Mouse (Mus musculus) hindbrain, embryonic 13.5 days (tissue): Measurements from ENCODE around the gene Tbc1d22a. TPM values are rescaled to one million over a fixed set of nuclear protein-coding genes. Genes with fewer than 3 reads are reported as not detected.

Experiments used
- ATAC-seq: fragments of 200-750 bp; cut with Nextera tagmentation; 2 replicates; pipeline ENCODE4 v1.8.0; 2017; ENCODE audit warnings: moderate TSS enrichment; ENCODE audit not compliant: low FRiP score
- H3K27ac ChIP-seq: fragments of 300-500 bp; sonication (generic); 2 replicates; pipeline ENCODE4 v1.5.1; 2015; ENCODE audit warnings: inconsistent platforms, mild to moderate bottlenecking, moderate library complexity
- H3K27me3 ChIP-seq: fragments of 300-500 bp; sonication (generic); 2 replicates; pipeline ENCODE4 v1.6.1; 2015; ENCODE audit warnings: mild to moderate bottlenecking, inconsistent platforms
- H3K36me3 ChIP-seq: fragments of 300-500 bp; sonication (generic); 2 replicates; pipeline ENCODE4 v1.6.1; 2015; ENCODE audit warnings: mild to moderate bottlenecking, inconsistent platforms
- H3K4me1 ChIP-seq: fragments of 300-500 bp; sonication (generic); replicated peaks from 2 replicates; pipeline ENCODE4 v1.6.1; 2015; ENCODE audit warnings: inconsistent platforms
- H3K4me2 ChIP-seq: fragments of 300-500 bp; sonication (generic); 2 replicates; pipeline ENCODE4 v1.6.1; 2015; ENCODE audit warnings: inconsistent platforms, mild to moderate bottlenecking, moderate library complexity
- H3K4me3 ChIP-seq: fragments of 300-500 bp; sonication (generic); 2 replicates; pipeline ENCODE4 v1.5.1; 2015; ENCODE audit warnings: mild to moderate bottlenecking, inconsistent platforms
- H3K9ac ChIP-seq: fragments of 300-500 bp; sonication (generic); 2 replicates; pipeline ENCODE4 v1.6.1; 2015; ENCODE audit warnings: mild to moderate bottlenecking, inconsistent platforms
- H3K9me3 ChIP-seq: fragments of 300-500 bp; sonication (generic); 2 replicates; pipeline ENCODE4 v1.6.1; 2016; ENCODE audit warnings: inconsistent platforms
- WGBS: fragments of 180-500 bp; shearing (Covaris S2); methylation state at CpG from one replicate; pipeline ENCODE4 v1.1.7; 2015; 5-methylcytosine and 5-hydroxymethylcytosine counted together
- polyA plus RNA-seq: library from polyadenylated mRNA; unstranded; fragments of >200 nt; fragmentation: Nextera tagmentation; extraction: Ambion mirVana; gene quantifications from 2 replicates; pipeline ENCODE4 v1.2.1, GENCODE M21; 2015

Gene Tbc1d22a
- 12.1 and 13.5 TPM in 2 replicates for polyA plus RNA-seq

- ATAC-seq: peak; percentile 94
- H3K4me2 ChIP-seq: peak within 1 kb of the TSS; percentile 99
- under 1% methylated on average over 64 of the region's 64 CpGs for WGBS
- peak within 1 kb of the TSS; percentile 94 for H3K4me3 ChIP-seq
- H3K9me3 ChIP-seq: no peaks in the 10 kb centered on the region
- H3K27ac ChIP-seq: peak within 1 kb of the TSS; percentile 94
- no peaks in the 10 kb centered on the region for H3K36me3 ChIP-seq
- peaks cover 49% of the 10 kb centered on the region for H3K4me1 ChIP-seq
- H3K27me3 ChIP-seq: no peaks in the 10 kb centered on the region
- H3K9ac ChIP-seq: peak within 1 kb of the TSS; percentile 95
Observed at GRCm38 (mm10) chr15:86213753-86214548, at the start of gene Tbc1d22a. Tbc1d22a (plus strand) TSS chr15:86214459.

- H3K27me3 ChIP-seq: no peaks in the 10 kb centered on the region
- H3K4me3 ChIP-seq: no peak overlapping the region
- no peak overlapping the region for H3K4me2 ChIP-seq
- H3K36me3 ChIP-seq: peaks cover 29% of the 10 kb centered on the region
- peaks cover 22% of the 10 kb centered on the region for H3K4me1 ChIP-seq
- ATAC-seq: no peak
- no peak overlapping the region for H3K27ac ChIP-seq
- H3K9me3 ChIP-seq: no peaks in the 10 kb centered on the region
- 77% methylated on average over 21 of the region's 21 CpGs for WGBS
- H3K9ac ChIP-seq: no peak overlapping the region
Observed at GRCm38 (mm10) chr15:86164718-86165345, 49.4 kb upstream of the Tbc1d22a start.

- WGBS: 91% methylated on average over 24 of the region's 24 CpGs
- no peaks in the 10 kb centered on the region for H3K9me3 ChIP-seq
Observed at GRCm38 (mm10) chr15:86165811-86166590, 48.3 kb upstream of the Tbc1d22a start.

GRCm38 (mm10) chr15:86167032-86167655 lies 47.1 kb upstream of the Tbc1d22a start:
- Histone ChIP-seq H3K9me3 (no peaks in the 10 kb centered on the region), H3K36me3 (peaks cover 17% of the 10 kb centered on the region), H3K4me3 (no peak overlapping the region), H3K4me2 (no peak overlapping the region), H3K27ac (no peak overlapping the region), H3K9ac (no peak overlapping the region), H3K4me1 (peaks cover 26% of the 10 kb centered on the region), H3K27me3 (no peaks in the 10 kb centered on the region)
- no peak for ATAC-seq
- 89% methylated on average over 7 of the region's 7 CpGs for WGBS

More at GRCm38 (mm10) chr15:86165811-86166590, 48.3 kb upstream of the Tbc1d22a start:
- no peaks in the 10 kb centered on the region for H3K27me3 ChIP-seq
- H3K9ac ChIP-seq: no peak overlapping the region
- H3K27ac ChIP-seq: no peak overlapping the region
- no peak overlapping the region for H3K4me2 ChIP-seq
- peaks cover 28% of the 10 kb centered on the region for H3K36me3 ChIP-seq
- H3K4me1 ChIP-seq: peaks cover 26% of the 10 kb centered on the region
- no peak overlapping the region for H3K4me3 ChIP-seq
- ATAC-seq: no peak

GRCm38 (mm10) chr15:86167787-86168504 lies 46.3 kb upstream of the Tbc1d22a start:
- ATAC-seq: no peak
- Histone ChIP-seq H3K27ac (peak overlapping the region; percentile 35; the same call in 1 of the 2 replicates), H3K4me3 (no peak overlapping the region), H3K4me1 (peaks cover 31% of the 10 kb centered on the region), H3K27me3 (no peaks in the 10 kb centered on the region), H3K9me3 (no peaks in the 10 kb centered on the region), H3K9ac (no peak overlapping the region), H3K36me3 (peaks cover 11% of the 10 kb centered on the region), H3K4me2 (no peak overlapping the region)
- 81% methylated on average over 10 of the region's 10 CpGs for WGBS

GRCm38 (mm10) chr15:86168505-86168867 lies 45.8 kb upstream of the Tbc1d22a start:
- Histone ChIP-seq H3K9me3 (no peaks in the 10 kb centered on the region), H3K27me3 (no peaks in the 10 kb centered on the region), H3K4me3 (no peak overlapping the region), H3K9ac (no peak overlapping the region), H3K4me1 (peaks cover 36% of the 10 kb centered on the region), H3K36me3 (peaks cover 11% of the 10 kb centered on the region), H3K27ac (peak overlapping the region; percentile 35; the same call in 1 of the 2 replicates), H3K4me2 (no peak overlapping the region)
- WGBS: 29% methylated on average over 7 of the region's 7 CpGs
- ATAC-seq: no peak; the same call in 1 of the 2 replicates

GRCm38 (mm10) chr15:86168941-86169816 lies 45.1 kb upstream of the Tbc1d22a start:
- H3K36me3 ChIP-seq: peaks cover 11% of the 10 kb centered on the region
- H3K9ac ChIP-seq: no peak overlapping the region
- no peak overlapping the region for H3K4me2 ChIP-seq
- no peaks in the 10 kb centered on the region for H3K27me3 ChIP-seq
- H3K9me3 ChIP-seq: no peaks in the 10 kb centered on the region
- no peak overlapping the region for H3K4me3 ChIP-seq
- 0 out of 2 replicates have a peak overlapping the region, but pooled peaks have one; percentile 35 for H3K27ac ChIP-seq
- peaks cover 43% of the 10 kb centered on the region for H3K4me1 ChIP-seq
- no peak for ATAC-seq
- 80% methylated on average over 12 of the region's 12 CpGs for WGBS

GRCm38 (mm10) chr15:86169817-86170110 lies 44.5 kb upstream of the Tbc1d22a start:
- Histone ChIP-seq H3K4me2 (no peak overlapping the region), H3K4me3 (no peak overlapping the region), H3K4me1 (peaks cover 45% of the 10 kb centered on the region), H3K36me3 (peaks cover 5% of the 10 kb centered on the region), H3K9me3 (no peaks in the 10 kb centered on the region), H3K27ac (no peak overlapping the region), H3K27me3 (no peaks in the 10 kb centered on the region), H3K9ac (no peak overlapping the region)
- ATAC-seq: no peak
- WGBS: 59% methylated on average over 4 of the region's 4 CpGs

- no peak for ATAC-seq
- no peak overlapping the region for H3K27ac ChIP-seq
- no peak overlapping the region for H3K9ac ChIP-seq
- H3K36me3 ChIP-seq: no peaks in the 10 kb centered on the region
- H3K4me1 ChIP-seq: peaks cover 40% of the 10 kb centered on the region
- no peaks in the 10 kb centered on the region for H3K27me3 ChIP-seq
- no peaks in the 10 kb centered on the region for H3K9me3 ChIP-seq
- no peak overlapping the region for H3K4me2 ChIP-seq
- WGBS: 84% methylated on average over 12 of the region's 12 CpGs
- H3K4me3 ChIP-seq: no peak overlapping the region
Observed at GRCm38 (mm10) chr15:86171316-86171715, 42.9 kb upstream of the Tbc1d22a start.

GRCm38 (mm10) chr15:86172124-86172523 lies 42.1 kb upstream of the Tbc1d22a start:
- Histone ChIP-seq H3K4me2 (no peak overlapping the region), H3K27me3 (no peaks in the 10 kb centered on the region), H3K9ac (no peak overlapping the region), H3K27ac (no peak overlapping the region), H3K9me3 (no peaks in the 10 kb centered on the region), H3K36me3 (no peaks in the 10 kb centered on the region), H3K4me1 (peaks cover 40% of the 10 kb centered on the region), H3K4me3 (no peak overlapping the region)
- WGBS: 66% methylated on average over 3 of the region's 3 CpGs
- no peak for ATAC-seq

- no peak for ATAC-seq
- H3K4me2 ChIP-seq: no peak overlapping the region
- no peak overlapping the region for H3K9ac ChIP-seq
- H3K27ac ChIP-seq: no peak overlapping the region
- 76% methylated on average over 6 of the region's 6 CpGs for WGBS
- no peaks in the 10 kb centered on the region for H3K36me3 ChIP-seq
- no peaks in the 10 kb centered on the region for H3K27me3 ChIP-seq
- no peak overlapping the region for H3K4me3 ChIP-seq
- H3K4me1 ChIP-seq: peaks cover 40% of the 10 kb centered on the region
- H3K9me3 ChIP-seq: no peaks in the 10 kb centered on the region
Observed at GRCm38 (mm10) chr15:86172526-86172925, 41.7 kb upstream of the Tbc1d22a start.
